Mouse (Mus musculus) megakaryocyte, embryonic 14.5 days (primary cell): Measurements from ENCODE around the gene Rin1. TPM values are rescaled to one million over a fixed set of nuclear protein-coding genes. Genes with fewer than 3 reads are reported as not detected.

ENCODE experiments used
- H3K27me3 ChIP-seq: replicated peaks from 2 replicates; pipeline ENCODE3; 2012; ENCODE audit warnings: inconsistent platforms
- H3K36me3 ChIP-seq: replicated peaks from 2 replicates; pipeline ENCODE3; 2012; ENCODE audit warnings: low read length, inconsistent platforms, mixed read lengths
- H3K4me1 ChIP-seq: 2 replicates; pipeline ENCODE4 v1.6.1; 2012; ENCODE audit warnings: inconsistent platforms
- H3K4me3 ChIP-seq: replicated peaks from 2 replicates; pipeline ENCODE3; 2012; ENCODE audit warnings: moderate library complexity, mild to moderate bottlenecking, inconsistent platforms
- H3K9me3 ChIP-seq: 2 replicates; pipeline ENCODE4 v1.6.1; 2012; ENCODE audit warnings: inconsistent platforms
- FLI1 ChIP-seq: IDR thresholded peaks from 2 replicates; pipeline ENCODE4 v1.6.1; 2012; ENCODE audit warnings: low read length, inconsistent platforms, mixed read lengths
- GATA1 ChIP-seq: IDR thresholded peaks from 3 replicates; pipeline ENCODE4 v1.6.1; 2012; ENCODE audit warnings: mixed read lengths, low read length, inconsistent platforms, borderline replicate concordance
- polyA plus RNA-seq: library from polyadenylated mRNA; stranded (reverse); fragments of >175 nt; gene quantifications from 2 replicates; pipeline ENCODE4 v1.2.3, GENCODE M21; 2012; ENCODE audit warnings: low replicate concordance; ENCODE audit not compliant: insufficient read depth

Rin1 gene
- polyA plus RNA-seq, 1 experiment = 0.47 TPM

DNA sequence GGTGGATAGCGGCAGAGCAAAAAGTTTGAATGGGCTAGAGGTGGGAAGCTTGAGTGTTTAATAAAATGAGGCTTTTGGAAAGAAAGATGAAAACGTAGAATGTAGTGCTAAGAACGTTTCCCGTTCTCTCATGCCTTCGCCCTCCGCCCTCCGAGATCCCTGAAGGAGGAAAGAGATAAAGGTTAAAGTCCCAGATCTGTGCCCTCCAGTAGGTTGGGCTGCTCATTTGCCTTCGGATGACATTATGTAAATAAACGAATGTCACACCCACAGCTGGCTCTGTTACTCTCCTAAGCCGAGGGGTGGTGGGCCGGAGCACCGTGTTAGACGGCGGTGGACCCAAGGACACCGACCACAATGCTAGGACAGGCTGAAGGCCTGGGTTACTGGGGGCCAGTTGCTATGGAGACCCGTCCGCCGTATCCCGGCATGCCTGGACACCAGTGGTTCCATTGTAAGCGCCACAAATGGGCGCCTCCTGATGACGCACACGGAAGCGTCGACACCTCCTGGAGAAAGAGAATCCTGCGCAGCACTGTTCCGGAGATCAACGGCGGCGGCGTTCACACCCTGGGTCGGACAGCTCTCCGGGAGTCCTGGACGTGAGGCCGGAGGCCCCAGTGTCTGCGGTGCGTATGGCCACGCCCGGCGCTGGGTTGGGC lies 9.3 kb upstream of the Rin1 start, which contains the start of gene Brms1:
Gene Brms1, plus strand, starts transcription at position 493 of the 662 bp plus-strand sequence.
- Histone ChIP-seq H3K36me3 (peaks cover 26% of the 10 kb centered on the region), H3K9me3 (no peaks in the 10 kb centered on the region), H3K27me3 (peaks cover 15% of the 10 kb centered on the region), H3K4me3 (peak within 1 kb of the TSS; percentile 97), H3K4me1 (peaks cover 55% of the 10 kb centered on the region)
- TF ChIP-seq GATA1 (no peak), FLI1 (no peak)

- Histone ChIP-seq H3K9me3 (no peaks in the 10 kb centered on the region), H3K4me3 (peak overlapping the region; percentile 97), H3K27me3 (peaks cover 15% of the 10 kb centered on the region), H3K4me1 (peaks cover 55% of the 10 kb centered on the region), H3K36me3 (peaks cover 32% of the 10 kb centered on the region)
- TF ChIP-seq GATA1 (no peak), FLI1 (no peak)
Measured at GRCm38 (mm10) chr19:5041588-5041987, 8.7 kb upstream of the Rin1 start.

GRCm38 (mm10) chr19:5045531-5045930 lies 4.8 kb upstream of the Rin1 start:
- peaks cover 68% of the 10 kb centered on the region for H3K36me3 ChIP-seq
- H3K4me3 ChIP-seq = no peak overlapping the region
- no peaks in the 10 kb centered on the region for H3K27me3 ChIP-seq
- H3K4me1 ChIP-seq = peaks cover 41% of the 10 kb centered on the region
- H3K9me3 ChIP-seq = no peaks in the 10 kb centered on the region
- TF ChIP-seq FLI1 (no peak), GATA1 (no peak)

DNA sequence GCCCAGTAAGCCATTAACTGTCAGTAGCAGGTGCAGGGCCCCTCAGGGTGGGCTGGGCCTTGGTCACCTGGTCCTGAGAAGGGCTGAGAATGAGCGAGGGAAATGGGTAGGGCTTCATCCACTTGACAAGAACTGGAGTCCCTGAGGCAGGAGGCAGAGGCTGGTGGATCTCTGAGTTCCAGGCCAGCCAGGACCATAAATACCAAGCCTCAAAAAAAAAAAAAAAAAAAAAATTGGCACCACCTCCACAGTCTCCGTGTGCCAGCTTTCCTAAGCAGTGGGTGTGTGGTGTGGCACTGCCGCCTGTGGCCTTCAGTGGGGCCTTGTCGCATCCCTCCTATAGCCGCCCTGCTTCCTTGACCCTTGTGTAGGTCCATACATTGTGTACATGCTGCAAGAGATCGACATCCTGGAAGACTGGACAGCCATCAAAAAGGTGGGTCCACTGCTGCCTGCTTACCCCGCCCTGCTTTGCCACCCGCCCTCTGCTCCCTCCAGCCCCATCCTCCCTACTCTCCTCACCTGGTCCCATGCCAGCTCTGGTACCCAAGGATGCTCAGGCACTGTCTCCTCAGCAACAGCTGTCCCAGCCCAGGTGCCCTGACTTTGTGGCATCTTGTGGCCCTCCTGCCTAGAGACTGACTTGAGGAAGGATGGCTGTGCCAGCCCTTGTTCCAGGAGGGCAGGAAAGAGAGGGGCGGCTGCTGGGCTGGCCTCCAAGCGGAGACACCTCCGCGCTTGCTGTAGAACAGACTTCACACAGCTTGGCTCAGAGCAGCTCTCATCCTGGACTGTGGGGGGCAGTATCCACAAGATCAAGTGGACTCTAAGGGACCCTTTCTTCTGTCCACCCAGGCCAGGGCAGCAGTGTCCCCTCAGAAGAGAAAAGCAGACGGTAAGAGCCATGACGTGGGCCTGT lies 1.9 kb upstream of the Rin1 start:
- no peak for TF ChIP-seq GATA1
- TF ChIP-seq FLI1 = no peak

DNA sequence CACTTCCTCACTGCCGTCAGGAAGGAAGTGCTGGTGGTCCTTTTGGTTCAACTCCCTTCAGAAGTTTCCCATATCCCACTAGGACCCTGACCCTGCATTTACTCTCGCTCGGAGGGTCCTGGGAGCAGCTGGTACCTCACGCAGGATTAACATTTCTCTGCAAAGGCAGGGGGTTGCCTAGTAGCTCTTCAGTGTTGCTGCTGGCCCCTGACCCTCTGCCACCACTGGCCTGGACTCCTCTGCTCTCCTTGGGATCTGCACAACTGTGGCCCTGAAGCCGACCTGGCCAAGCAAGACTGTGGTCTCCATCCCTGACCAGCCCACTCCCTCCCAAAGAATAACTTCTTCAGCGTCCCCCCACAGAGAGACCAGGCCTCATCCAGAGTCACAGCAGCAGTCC lies 956 bp upstream of the Rin1 start:
- H3K36me3 ChIP-seq = peaks cover 54% of the 10 kb centered on the region

More for the DNA sequence above, 1.9 kb upstream of the Rin1 start:
- Histone ChIP-seq H3K4me3 (no peak overlapping the region), H3K36me3 (peaks cover 61% of the 10 kb centered on the region), H3K9me3 (no peaks in the 10 kb centered on the region), H3K4me1 (peaks cover 40% of the 10 kb centered on the region), H3K27me3 (peaks cover 25% of the 10 kb centered on the region)

GRCm38 (mm10) chr19:5051031-5051430 lies 750 bp downstream of the Rin1 start:
- no peaks in the 10 kb centered on the region for H3K9me3 ChIP-seq
- H3K36me3 ChIP-seq = peaks cover 41% of the 10 kb centered on the region
- peaks cover 47% of the 10 kb centered on the region for H3K27me3 ChIP-seq
- no peak for TF ChIP-seq GATA1
- no peak for TF ChIP-seq FLI1
- peaks cover 39% of the 10 kb centered on the region for H3K4me1 ChIP-seq
- H3K4me3 ChIP-seq = no peak overlapping the region

More for the DNA sequence above, 956 bp upstream of the Rin1 start:
- H3K9me3 ChIP-seq = no peaks in the 10 kb centered on the region
- TF ChIP-seq GATA1 (no peak), FLI1 (no peak)
- no peak overlapping the region for H3K4me3 ChIP-seq
- peaks cover 32% of the 10 kb centered on the region for H3K27me3 ChIP-seq
- H3K4me1 ChIP-seq = peaks cover 45% of the 10 kb centered on the region

DNA sequence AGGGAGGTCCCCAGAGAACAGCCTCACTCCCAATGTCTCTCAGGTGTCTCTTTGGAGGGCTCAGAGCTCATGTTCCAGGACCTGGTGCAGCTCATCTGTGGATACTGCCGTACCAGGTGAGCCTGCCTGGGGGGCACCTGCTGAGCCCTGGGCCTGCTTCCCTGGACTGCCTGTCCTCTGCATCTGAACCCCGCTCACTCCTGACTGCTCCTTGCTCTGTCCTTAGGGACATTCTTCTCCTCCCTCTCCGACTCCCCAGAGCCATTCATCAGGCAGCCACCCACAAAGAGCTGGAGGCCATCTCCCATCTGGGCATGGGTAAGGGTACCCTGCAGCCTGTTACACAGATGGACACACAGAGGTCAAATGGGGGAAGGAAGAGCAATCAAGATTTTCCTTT lies 1.2 kb downstream of the Rin1 start:
- TF ChIP-seq FLI1 (no peak), GATA1 (no peak)
- Histone ChIP-seq H3K36me3 (peaks cover 36% of the 10 kb centered on the region), H3K9me3 (no peaks in the 10 kb centered on the region), H3K27me3 (peaks cover 47% of the 10 kb centered on the region), H3K4me1 (peaks cover 43% of the 10 kb centered on the region), H3K4me3 (no peak overlapping the region)

DNA sequence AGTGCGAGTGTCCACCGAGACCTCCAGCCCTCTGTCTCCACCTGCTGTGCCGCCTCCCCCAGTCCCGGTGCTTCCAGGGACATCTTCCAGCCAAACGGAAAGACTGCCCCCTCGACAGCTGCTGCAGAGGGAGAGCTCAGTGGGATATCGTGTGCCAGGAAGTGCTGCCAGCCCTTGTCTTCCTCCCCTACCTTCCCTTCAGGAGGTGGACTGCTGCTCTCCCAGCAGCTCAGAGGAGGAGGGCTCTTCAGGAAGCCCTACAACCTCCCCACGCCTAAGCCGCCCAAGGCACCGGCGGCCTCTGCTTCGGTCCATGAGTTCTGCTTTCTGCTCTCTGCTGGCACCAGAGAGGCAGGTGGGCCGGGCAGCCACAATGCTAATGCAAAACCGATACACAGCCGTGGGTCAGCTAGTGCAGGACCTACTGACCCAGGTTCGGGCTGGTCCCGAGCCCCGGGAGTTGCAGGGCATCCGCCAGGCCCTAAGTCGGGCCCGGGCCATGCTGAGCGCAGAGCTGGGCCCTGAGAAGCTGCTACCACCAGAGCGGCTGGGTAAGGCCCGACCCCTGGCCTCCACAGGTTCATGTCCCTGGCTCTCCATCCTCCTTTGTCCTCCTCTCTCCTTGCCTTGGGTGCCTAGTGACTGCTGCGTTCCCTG lies 2.0 kb downstream of the Rin1 start:
- Histone ChIP-seq H3K9me3 (no peaks in the 10 kb centered on the region), H3K27me3 (peaks cover 49% of the 10 kb centered on the region)
- no peak for TF ChIP-seq FLI1
- TF ChIP-seq GATA1 = no peak

DNA sequence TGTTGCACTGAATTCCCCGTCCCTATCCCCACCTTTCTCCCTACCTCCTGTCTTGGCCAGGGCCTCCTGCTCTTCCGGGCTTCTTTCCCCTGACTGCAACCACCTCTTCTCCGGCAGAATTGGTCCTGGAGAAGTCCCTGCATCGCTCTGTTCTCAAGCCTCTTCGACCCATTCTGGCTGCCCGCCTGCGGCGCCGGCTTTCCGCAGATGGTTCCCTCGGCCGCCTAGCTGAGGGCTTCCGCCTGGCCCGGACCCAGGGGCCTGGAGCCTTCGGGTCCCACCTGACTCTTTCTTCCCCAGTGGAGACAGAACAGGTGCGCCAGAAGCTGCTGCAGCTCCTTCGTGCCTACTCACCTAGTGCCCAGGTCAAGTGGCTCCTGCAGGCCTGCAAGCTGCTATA lies 2.6 kb downstream of the Rin1 start:
- TF ChIP-seq GATA1 (no peak), FLI1 (no peak)
- peaks cover 49% of the 10 kb centered on the region for H3K27me3 ChIP-seq
- H3K9me3 ChIP-seq = no peaks in the 10 kb centered on the region
- peaks cover 23% of the 10 kb centered on the region for H3K36me3 ChIP-seq
- no peak overlapping the region for H3K4me3 ChIP-seq
- H3K4me1 ChIP-seq = peaks cover 57% of the 10 kb centered on the region

More for the DNA sequence above, 2.0 kb downstream of the Rin1 start:
- Histone ChIP-seq H3K4me1 (peaks cover 51% of the 10 kb centered on the region), H3K4me3 (no peak overlapping the region), H3K36me3 (peaks cover 29% of the 10 kb centered on the region)

- no peak for TF ChIP-seq FLI1
- TF ChIP-seq GATA1 = no peak
- Histone ChIP-seq H3K9me3 (no peaks in the 10 kb centered on the region), H3K4me1 (peaks cover 64% of the 10 kb centered on the region), H3K36me3 (peaks cover 12% of the 10 kb centered on the region), H3K4me3 (no peak overlapping the region), H3K27me3 (peaks cover 49% of the 10 kb centered on the region)
Measured at GRCm38 (mm10) chr19:5053909-5054308, 3.6 kb downstream of the Rin1 start.
